Mouse (Mus musculus): ENCODE data around the gene Serpina1a. TPM values are rescaled to one million over a fixed set of nuclear protein-coding genes. Genes with fewer than 3 reads are reported as not detected.
"Not testable (repeated sequence)": the region's sequence is repeated elsewhere in the genome, so short reads cannot be mapped to it uniquely, and the experiment has no call there.

Gene Serpina1a
- polyA plus RNA-seq, 1 experiment from 2014 or later, result 0.51 TPM

DNA sequence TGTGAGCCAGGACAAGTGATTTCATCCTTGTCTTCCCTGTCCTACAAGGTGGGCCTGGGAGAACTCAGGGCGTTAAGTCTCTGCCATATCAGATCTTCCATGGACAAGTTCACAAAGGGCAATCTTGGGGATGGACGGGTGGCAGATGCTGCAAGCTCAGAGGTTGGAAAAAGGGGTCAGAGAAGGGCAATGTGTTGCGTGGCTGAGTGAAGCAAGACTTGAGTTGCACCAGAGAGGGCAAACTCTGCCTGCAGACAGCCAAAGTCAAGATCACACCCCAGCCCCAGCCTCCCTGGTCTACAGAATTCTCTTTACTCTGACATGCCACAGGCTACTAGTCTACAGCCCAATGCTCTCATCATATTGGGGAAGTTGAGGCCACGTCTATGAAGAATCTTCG lies 39.5 kb downstream of the Serpina1a start:
- H3K9ac ChIP-seq; H3K27me3 ChIP-seq; H3K4me1 ChIP-seq; H3K36me3 ChIP-seq; ATAC-seq (ENCODE audit: borderline replicate concordance, extremely low read depth, low FRiP score, low TSS enrichment); H3K9me3 ChIP-seq; H3K4me2 ChIP-seq; H3K27ac ChIP-seq; H3K4me3 ChIP-seq: not testable (repeated sequence)
- 67% methylated on average over 5 of the region's 5 CpGs for whole genome bisulfite sequencing

Other genes starting within 250 kb of the Serpina1a start
- gene Serpina10, start 232.1 kb downstream of the Serpina1a start, polyA plus RNA-seq (2015; fragmentation: Nextera tagmentation; extraction: Ambion mirVana), result 0.19 and 0.24 TPM in 2 replicates
- gene Serpina6, start 206.3 kb downstream of the Serpina1a start, polyA plus RNA-seq (2015; fragmentation: Nextera tagmentation; extraction: Ambion mirVana), result 1.4 and 10.7 TPM in 2 replicates
- gene Serpina16, start 187.4 kb downstream of the Serpina1a start, polyA plus RNA-seq (2015; fragmentation: Nextera tagmentation; extraction: Ambion mirVana), result not detected in 2 replicates
- gene Serpina1f, start 168.0 kb downstream of the Serpina1a start, polyA plus RNA-seq (2015; fragmentation: Nextera tagmentation; extraction: Ambion mirVana), result not detected in 2 replicates
- gene Serpina1d, start 90.0 kb downstream of the Serpina1a start, polyA plus RNA-seq (2015; fragmentation: Nextera tagmentation; extraction: Ambion mirVana), result 0.15 and 2.3 TPM in 2 replicates
- 0.77 and 5.5 TPM in 2 replicates for gene Serpina1b, start 33.2 kb downstream of the Serpina1a start, polyA plus RNA-seq (2015; fragmentation: Nextera tagmentation; extraction: Ambion mirVana)
- 0.36 and 1.8 TPM in 2 replicates for gene Serpina1c, start 41.3 kb upstream of the Serpina1a start, polyA plus RNA-seq (2015; fragmentation: Nextera tagmentation; extraction: Ambion mirVana)
- 0.40 and 1.1 TPM in 2 replicates for gene Serpina1e, start 95.4 kb upstream of the Serpina1a start, polyA plus RNA-seq (2015; fragmentation: Nextera tagmentation; extraction: Ambion mirVana)
- gene Serpina11, start 126.4 kb upstream of the Serpina1a start, polyA plus RNA-seq (2015; fragmentation: Nextera tagmentation; extraction: Ambion mirVana), result not detected in 2 replicates
- gene Serpina9, start 150.2 kb upstream of the Serpina1a start, polyA plus RNA-seq (2015; fragmentation: Nextera tagmentation; extraction: Ambion mirVana), result 0.24 and 0.32 TPM in 2 replicates
- not detected in 2 replicates for gene Serpina12, start 180.9 kb upstream of the Serpina1a start, polyA plus RNA-seq (2015; fragmentation: Nextera tagmentation; extraction: Ambion mirVana)
- 0.06 TPM in 1 of 2 replicates, not detected in the other for gene Serpina5, start 237.6 kb upstream of the Serpina1a start, polyA plus RNA-seq (2015; fragmentation: Nextera tagmentation; extraction: Ambion mirVana)
- not detected in 2 replicates for gene Serpina3a, start 249.2 kb upstream of the Serpina1a start, polyA plus RNA-seq (2015; fragmentation: Nextera tagmentation; extraction: Ambion mirVana)

Measured in lung, embryonic 15.5 days (tissue).